Mouse (Mus musculus) thymus, adult 2 months (tissue): ENCODE measurements around the gene Cacng2. TPM values are rescaled to one million over a fixed set of nuclear protein-coding genes. Genes with fewer than 3 reads are reported as not detected.

ENCODE experiments used
- DNase-seq: peaks from one replicate; pipeline ENCODE4 v3.0.0; 2021
- H3K27ac ChIP-seq: fragments of 200-500 bp; 2 replicates; pipeline ENCODE4 v1.5.1; 2012; ENCODE audit warnings: low read length, control low read depth; ENCODE audit not compliant: control insufficient read depth, insufficient read depth
- H3K27me3 ChIP-seq: fragments of 200-500 bp; 2 replicates; pipeline ENCODE4 v1.6.1; 2012; ENCODE audit warnings: mild to moderate bottlenecking, low read length, moderate library complexity, mixed read lengths; ENCODE audit not compliant: control insufficient read depth, insufficient read depth
- H3K36me3 ChIP-seq: fragments of 200-500 bp; 2 replicates; pipeline ENCODE4 v1.6.1; 2012; ENCODE audit warnings: mild to moderate bottlenecking, low read length, moderate library complexity; ENCODE audit not compliant: control insufficient read depth, insufficient read depth
- H3K4me1 ChIP-seq: fragments of 200-500 bp; replicated peaks from 2 replicates; pipeline ENCODE4 v1.6.1; 2012; ENCODE audit warnings: low read length; ENCODE audit not compliant: control insufficient read depth, insufficient read depth
- H3K4me3 ChIP-seq: fragments of 200-500 bp; 2 replicates; pipeline ENCODE4 v1.5.1; 2012; ENCODE audit warnings: mild to moderate bottlenecking, low read length, control low read depth, moderate library complexity; ENCODE audit not compliant: control insufficient read depth, insufficient read depth
- CTCF ChIP-seq: fragments of 200-500 bp; IDR thresholded peaks from 2 replicates; pipeline ENCODE4 v1.5.1; 2012; ENCODE audit warnings: mild to moderate bottlenecking, control low read depth, low read length, moderate library complexity, borderline replicate concordance; ENCODE audit not compliant: control insufficient read depth, poor library complexity, insufficient read depth; ENCODE audit errors: extremely low read depth
- POLR2A ChIP-seq: fragments of 200-500 bp; IDR thresholded peaks from 2 replicates; pipeline ENCODE4 v1.6.1; 2012; ENCODE audit warnings: mild to moderate bottlenecking, low read length, control low read depth, moderate library complexity; ENCODE audit not compliant: control insufficient read depth, poor library complexity, insufficient read depth; ENCODE audit errors: extremely low read depth
- WGBS: fragments of 180-500 bp; shearing (Covaris S2); methylation state at CpG from one replicate; pipeline ENCODE4 v1.1.7; 2018; 5-methylcytosine and 5-hydroxymethylcytosine counted together
- polyA plus RNA-seq: library from polyadenylated mRNA; depleted of rRNA; stranded (reverse); fragments of >200 nt; gene quantifications from 2 replicates; pipeline ENCODE4 v1.2.3, GENCODE M21; 2012

The Cacng2 gene
- polyA plus RNA-seq, 1 experiment = not detected

GRCm38 (mm10) chr15:78078206-78078605 is 41.6 kb downstream of the Cacng2 start:
- 63% methylated on average over 4 of the region's 5 CpGs for WGBS
- H3K27ac ChIP-seq = no peak overlapping the region
- DNase-seq = no peak
- no peaks in the 10 kb centered on the region for H3K36me3 ChIP-seq
- no peak overlapping the region for H3K4me3 ChIP-seq
- H3K4me1 ChIP-seq = no peaks in the 10 kb centered on the region
- no peaks in the 10 kb centered on the region for H3K27me3 ChIP-seq
- TF ChIP-seq CTCF (no peak), POLR2A (no peak)

DNA sequence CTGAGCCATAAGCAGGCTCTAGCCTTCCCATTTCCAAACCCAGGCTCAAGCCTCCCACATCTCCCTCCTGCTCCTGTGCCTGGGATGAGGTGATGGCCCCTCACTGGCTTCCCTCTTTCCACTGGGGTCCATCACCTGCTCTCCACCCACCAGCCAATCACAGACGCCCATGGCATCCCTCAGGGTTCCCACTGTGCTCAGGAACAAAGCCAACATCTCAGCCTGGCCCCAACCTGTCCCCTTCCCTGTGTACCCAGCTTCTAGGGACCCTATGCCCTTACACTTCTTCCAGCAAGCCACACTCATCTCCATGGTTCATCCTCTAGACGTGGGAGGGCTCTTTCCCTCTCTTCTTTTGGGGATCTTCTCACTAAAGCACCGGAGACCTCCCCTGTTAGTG is 43.9 kb downstream of the Cacng2 start:
- Histone ChIP-seq H3K4me1 (no peaks in the 10 kb centered on the region), H3K4me3 (no peak overlapping the region), H3K36me3 (no peaks in the 10 kb centered on the region), H3K27me3 (no peaks in the 10 kb centered on the region), H3K27ac (no peak overlapping the region)
- DNase-seq = no peak
- 44% methylated on average over 3 of the region's 3 CpGs for WGBS
- no peak for TF ChIP-seq POLR2A
- TF ChIP-seq CTCF = no peak

- DNase-seq = no peak
- Histone ChIP-seq H3K36me3 (no peaks in the 10 kb centered on the region), H3K27me3 (no peaks in the 10 kb centered on the region), H3K4me3 (no peak overlapping the region), H3K4me1 (no peaks in the 10 kb centered on the region), H3K27ac (no peak overlapping the region)
- WGBS = 93% methylated on average over 7 of the region's 7 CpGs
- no peak for TF ChIP-seq CTCF
- no peak for TF ChIP-seq POLR2A
Observed at GRCm38 (mm10) chr15:78073109-78073508, 46.7 kb downstream of the Cacng2 start.

DNA sequence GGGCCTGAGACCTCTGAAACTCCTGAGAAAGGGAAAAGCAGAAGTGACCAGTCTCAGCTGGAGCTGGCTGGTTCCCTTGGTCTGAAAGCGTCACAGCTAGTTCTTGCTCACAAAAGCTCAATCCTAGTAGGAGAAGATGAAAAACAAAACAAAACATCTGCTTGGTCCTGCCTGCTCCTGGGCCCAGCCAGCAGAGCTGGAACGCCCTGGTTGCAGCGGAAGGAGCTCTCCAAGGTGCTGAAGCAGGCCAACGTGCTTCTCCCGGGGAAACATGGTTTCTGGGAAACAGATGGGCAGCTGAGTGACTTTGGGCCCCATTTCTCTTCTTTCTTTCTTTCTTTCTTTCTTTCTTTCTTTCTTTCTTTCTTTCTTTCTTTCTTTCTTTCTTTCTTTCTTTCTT is 53.4 kb downstream of the Cacng2 start:
- no peak overlapping the region for H3K4me3 ChIP-seq
- H3K4me1 ChIP-seq = no peaks in the 10 kb centered on the region
- DNase-seq = peak; percentile 40
- H3K36me3 ChIP-seq = no peaks in the 10 kb centered on the region
- H3K27me3 ChIP-seq = no peaks in the 10 kb centered on the region
- H3K27ac ChIP-seq = no peak overlapping the region
- WGBS = 9% methylated on average over 5 of the region's 5 CpGs
- TF ChIP-seq CTCF (no peak), POLR2A (no peak)

DNA sequence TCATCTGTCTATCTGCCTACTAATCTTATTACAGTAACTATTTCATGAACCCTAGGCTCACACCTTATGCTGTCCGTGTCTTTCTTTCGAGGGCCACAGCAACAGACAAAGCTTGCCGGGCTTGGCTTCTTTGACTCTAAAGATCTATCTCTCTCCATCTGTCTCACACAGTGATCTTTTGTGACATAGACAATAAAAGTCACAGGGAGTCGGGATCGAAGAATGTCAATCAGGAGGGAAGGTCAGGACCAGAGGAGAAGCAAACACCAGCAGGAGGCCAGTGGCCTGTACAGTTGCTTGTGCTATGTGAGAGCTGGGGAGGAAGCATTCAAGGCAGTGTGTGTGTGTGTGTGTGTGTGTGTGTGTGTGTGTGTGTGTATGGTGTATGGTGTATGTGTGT is 54.3 kb downstream of the Cacng2 start:
- no peaks in the 10 kb centered on the region for H3K36me3 ChIP-seq
- no peak overlapping the region for H3K27ac ChIP-seq
- TF ChIP-seq CTCF (no peak), POLR2A (no peak)
- 90% methylated on average over 5 of the region's 5 CpGs for WGBS
- no peak overlapping the region for H3K4me3 ChIP-seq
- no peaks in the 10 kb centered on the region for H3K4me1 ChIP-seq
- no peak for DNase-seq
- no peaks in the 10 kb centered on the region for H3K27me3 ChIP-seq

DNA sequence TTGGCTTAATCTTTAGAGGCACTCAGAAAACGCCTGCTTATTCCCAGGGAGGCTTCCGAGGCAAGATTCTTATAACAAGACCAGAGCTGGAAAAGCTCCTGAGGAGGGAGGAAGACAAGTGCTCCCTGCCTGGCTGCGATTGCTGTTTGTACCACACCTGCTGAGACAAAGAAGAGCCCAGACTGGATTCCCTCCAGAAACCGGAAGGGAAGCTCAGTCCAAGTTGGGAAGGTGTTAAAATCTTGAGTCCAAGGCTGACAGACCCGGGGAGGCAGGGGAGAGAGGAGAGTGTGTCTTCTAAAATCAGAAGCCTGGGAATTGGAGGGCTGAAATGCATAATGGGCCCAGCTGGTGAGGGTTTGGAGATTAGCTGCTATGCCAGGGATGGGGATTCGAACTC is 55.5 kb downstream of the Cacng2 start:
- no peaks in the 10 kb centered on the region for H3K4me1 ChIP-seq
- H3K4me3 ChIP-seq = no peak overlapping the region
- no peak overlapping the region for H3K27ac ChIP-seq
- DNase-seq = no peak
- TF ChIP-seq POLR2A = no peak
- no peak for TF ChIP-seq CTCF
- WGBS = 64% methylated on average over 6 of the region's 6 CpGs
- no peaks in the 10 kb centered on the region for H3K36me3 ChIP-seq
- no peaks in the 10 kb centered on the region for H3K27me3 ChIP-seq

- 75% methylated on average over 14 of the region's 14 CpGs for WGBS
- H3K4me3 ChIP-seq = no peak overlapping the region
- H3K27ac ChIP-seq = no peak overlapping the region
- no peaks in the 10 kb centered on the region for H3K27me3 ChIP-seq
- TF ChIP-seq POLR2A (no peak), CTCF (no peak)
- H3K4me1 ChIP-seq = no peaks in the 10 kb centered on the region
- H3K36me3 ChIP-seq = no peaks in the 10 kb centered on the region
- DNase-seq = no peak
Observed at GRCm38 (mm10) chr15:78062467-78062866, 57.4 kb downstream of the Cacng2 start.
